Mouse (Mus musculus): ENCODE results near the gene Gngt2.
"Not testable (repeated sequence)": the region's sequence is repeated elsewhere in the genome, so short reads cannot be mapped to it uniquely, and the experiment has no call there.

GRCm38 (mm10) chr11:95879861-95880260 is 42.8 kb downstream of the Gngt2 start:
- not testable (repeated sequence) for TF ChIP-seq POLR2A (IDR thresholded peaks at IDR 0.05; ENCODE audit: control insufficient read depth, extremely low read depth, insufficient read depth, low read length, poor library complexity); CTCF (IDR thresholded peaks at IDR 0.05; ENCODE audit: borderline replicate concordance, control insufficient read depth, extremely low read depth, insufficient read depth, low read length, poor library complexity)

Data from thymus, adult 2 months (tissue).